Mouse (Mus musculus): ENCODE data around the gene Olfr168. TPM values are rescaled to one million over a fixed set of nuclear protein-coding genes. Genes with fewer than 3 reads are reported as not detected.
"Not testable (repeated sequence)": the region's sequence is repeated elsewhere in the genome, so short reads cannot be mapped to it uniquely, and the experiment has no call there.

Olfr168 gene
- not detected in 2 replicates for polyA plus RNA-seq (2015; fragmentation: Nextera tagmentation; extraction: Ambion mirVana)

DNA sequence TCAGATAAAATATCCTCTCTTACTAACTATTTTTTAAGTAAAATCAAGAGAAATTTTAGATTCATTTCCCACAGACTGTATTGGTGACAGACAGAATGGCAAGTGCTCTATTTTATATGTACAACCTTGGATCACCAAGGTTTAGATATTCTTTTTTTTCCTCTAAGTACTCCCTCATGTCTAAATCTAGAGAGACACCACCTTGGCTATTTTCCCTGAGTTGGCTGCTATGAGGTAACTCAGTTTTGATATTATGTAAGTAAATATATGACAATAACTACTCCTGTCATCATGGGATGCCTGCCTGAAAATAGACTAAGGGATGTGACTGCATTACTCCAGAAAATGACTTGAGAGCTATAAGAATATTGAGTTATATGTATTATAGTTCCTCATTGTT lies at the start of gene Olfr168:
Gene Olfr168, minus strand, starts transcription at position 101 of the 400 bp plus-strand sequence.
- H3K27me3 ChIP-seq = no peaks in the 10 kb centered on the region
- no peak within 1 kb of the TSS for H3K27ac ChIP-seq (replicated peaks)
- H3K9ac ChIP-seq = no peak within 1 kb of the TSS
- H3K36me3 ChIP-seq = no peaks in the 10 kb centered on the region
- no peak within 1 kb of the TSS for H3K4me2 ChIP-seq
- no peaks in the 10 kb centered on the region for H3K4me1 ChIP-seq (replicated peaks)
- no peak for ATAC-seq (ENCODE audit: low read depth)
- no peaks in the 10 kb centered on the region for H3K9me3 ChIP-seq
- H3K4me3 ChIP-seq = no peak within 1 kb of the TSS

- WGBS = 84% methylated on average over 2 of the region's 2 CpGs
- H3K36me3 ChIP-seq; H3K27me3 ChIP-seq; H3K27ac ChIP-seq (replicated peaks); H3K9ac ChIP-seq; H3K4me2 ChIP-seq; H3K9me3 ChIP-seq; H3K4me1 ChIP-seq (replicated peaks); H3K4me3 ChIP-seq; ATAC-seq (ENCODE audit: low read depth): not testable (repeated sequence)
Observed at GRCm38 (mm10) chr16:19571709-19572108, 36.4 kb upstream of the Olfr168 start, which contains the start of gene Olfr169. Gene Olfr169 (minus strand): TSS chr16:19571809.

DNA sequence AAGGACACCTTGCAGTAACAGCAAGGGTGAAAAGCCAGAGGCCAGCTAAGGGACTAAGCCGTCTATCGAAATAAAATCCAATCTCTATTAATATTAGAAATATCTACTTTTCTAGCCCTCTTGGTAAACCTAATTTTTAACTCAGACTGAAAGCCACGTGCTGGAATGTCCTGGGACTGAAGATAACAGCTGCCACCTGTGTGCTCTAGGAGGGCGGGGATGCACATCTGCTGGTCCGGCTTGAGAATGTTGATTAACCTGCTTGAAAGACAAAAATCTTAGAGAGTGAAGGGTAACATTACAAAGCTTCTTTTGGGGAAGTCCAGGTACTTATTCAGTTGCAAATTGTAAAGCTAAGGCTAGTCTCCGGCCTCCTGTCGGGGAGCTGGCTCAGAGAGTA lies 18.1 kb upstream of the Olfr168 start:
- H3K27ac ChIP-seq (replicated peaks); H3K4me3 ChIP-seq; H3K9ac ChIP-seq; H3K4me1 ChIP-seq (replicated peaks); H3K36me3 ChIP-seq; H3K27me3 ChIP-seq; H3K9me3 ChIP-seq; ATAC-seq (ENCODE audit: low read depth); H3K4me2 ChIP-seq: not testable (repeated sequence)
- WGBS = 91% methylated on average over 7 of the region's 7 CpGs

DNA sequence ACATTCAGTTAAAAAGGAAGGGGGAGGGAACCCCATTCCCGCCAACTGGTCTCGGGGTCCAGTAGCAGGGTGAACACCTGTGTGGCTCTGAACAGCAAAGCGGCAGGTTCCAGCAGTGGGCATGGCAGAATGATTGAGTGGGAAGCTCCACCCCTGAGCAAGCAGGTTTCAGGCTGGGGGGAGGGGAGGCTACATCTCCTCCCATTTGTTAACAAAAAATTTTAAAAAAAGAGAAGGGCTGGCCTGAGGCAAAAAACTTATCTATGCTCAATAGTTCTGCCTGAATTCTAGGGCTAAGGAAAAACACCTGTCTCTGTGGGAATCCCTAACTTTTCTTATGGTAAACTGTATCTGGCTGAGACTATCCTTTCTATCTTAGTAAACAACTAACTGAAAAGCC lies 16.9 kb upstream of the Olfr168 start:
- not testable (repeated sequence) for ATAC-seq (ENCODE audit: low read depth); H3K9ac ChIP-seq; H3K4me1 ChIP-seq (replicated peaks); H3K27ac ChIP-seq (replicated peaks); H3K9me3 ChIP-seq; H3K27me3 ChIP-seq; H3K4me3 ChIP-seq; H3K36me3 ChIP-seq; H3K4me2 ChIP-seq
- 96% methylated on average over 3 of the region's 3 CpGs for WGBS

GRCm38 (mm10) chr16:19522166-19522565 lies 13.2 kb downstream of the Olfr168 start, which contains the start of gene Olfr167:
Gene Olfr167 (minus strand): TSS chr16:19522266.
- ATAC-seq (ENCODE audit: low read depth) = no peak
- Histone ChIP-seq H3K4me2 (no peak within 1 kb of the TSS), H3K4me1 (replicated peaks) (no peaks in the 10 kb centered on the region), H3K27me3 (no peaks in the 10 kb centered on the region), H3K9ac (no peak within 1 kb of the TSS), H3K9me3 (no peaks in the 10 kb centered on the region), H3K4me3 (no peak within 1 kb of the TSS), H3K27ac (replicated peaks) (no peak within 1 kb of the TSS), H3K36me3 (no peaks in the 10 kb centered on the region)
- WGBS = 92% methylated on average over 2 of the region's 2 CpGs

DNA sequence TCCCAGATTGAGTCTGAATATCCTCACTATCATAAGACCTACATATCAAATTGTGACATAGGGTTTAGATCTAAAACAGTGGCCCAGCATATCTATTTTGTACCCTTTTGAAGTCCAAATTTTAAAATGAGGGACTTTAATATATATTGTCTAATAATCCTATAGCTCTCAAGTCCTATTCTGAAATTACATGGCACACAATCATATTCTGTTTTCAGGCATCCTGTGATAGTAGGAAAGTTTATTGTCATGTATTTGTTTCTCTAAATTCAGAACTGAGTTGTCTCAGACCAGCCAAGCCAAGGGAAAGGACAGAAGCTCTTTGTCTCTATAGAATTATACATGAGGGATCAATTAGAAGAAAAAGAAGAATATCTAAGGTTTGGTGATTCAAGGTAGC lies 52.0 kb downstream of the Olfr168 start, which contains the start of gene Olfr166:
Gene Olfr166, plus strand, starts transcription at position 301 of the 400 bp plus-strand sequence.
- Histone ChIP-seq H3K9me3 (no peaks in the 10 kb centered on the region), H3K36me3 (no peaks in the 10 kb centered on the region), H3K4me2 (no peak within 1 kb of the TSS), H3K4me3 (no peak within 1 kb of the TSS), H3K4me1 (replicated peaks) (no peaks in the 10 kb centered on the region), H3K27me3 (no peaks in the 10 kb centered on the region), H3K9ac (no peak within 1 kb of the TSS), H3K27ac (replicated peaks) (no peak within 1 kb of the TSS)
- ATAC-seq (ENCODE audit: low read depth) = no peak

Other genes starting within 250 kb of the Olfr168 start
- not detected in 2 replicates for gene Olfr164, start 221.5 kb downstream of the Olfr168 start, polyA plus RNA-seq (2015; fragmentation: Nextera tagmentation; extraction: Ambion mirVana)
- gene Olfr165, start 112.4 kb downstream of the Olfr168 start, polyA plus RNA-seq (2015; fragmentation: Nextera tagmentation; extraction: Ambion mirVana) = not detected in 2 replicates
- not detected in 2 replicates for gene Olfr166, start 51.9 kb downstream of the Olfr168 start, polyA plus RNA-seq (2015; fragmentation: Nextera tagmentation; extraction: Ambion mirVana)
- gene Olfr167, start 13.3 kb downstream of the Olfr168 start, polyA plus RNA-seq (2015; fragmentation: Nextera tagmentation; extraction: Ambion mirVana) = not detected in 2 replicates
- not detected in 2 replicates for gene Olfr169, start 36.3 kb upstream of the Olfr168 start, polyA plus RNA-seq (2015; fragmentation: Nextera tagmentation; extraction: Ambion mirVana)
- gene Olfr170, start 76.3 kb upstream of the Olfr168 start, polyA plus RNA-seq (2015; fragmentation: Nextera tagmentation; extraction: Ambion mirVana) = not detected in 2 replicates
- gene Olfr171, start 94.4 kb upstream of the Olfr168 start, polyA plus RNA-seq (2015; fragmentation: Nextera tagmentation; extraction: Ambion mirVana) = not detected in 2 replicates
- gene Lamp3, start 170.8 kb upstream of the Olfr168 start, polyA plus RNA-seq (2015; fragmentation: Nextera tagmentation; extraction: Ambion mirVana) = 0.08 and 0.12 TPM in 2 replicates
- 40.1 and 43.1 TPM in 2 replicates for gene B3gnt5, start 224.7 kb upstream of the Olfr168 start, polyA plus RNA-seq (2015; fragmentation: Nextera tagmentation; extraction: Ambion mirVana)

Data from neural tube, embryonic 13.5 days (tissue).